Mouse (Mus musculus) kidney, adult 18-20 months (tissue): ENCODE measurements at regions not wholly inside any gene's neighbourhood (a gene's known extent, or its start where the extent isn't known, plus 50 kb on each side); places are given as distances from the start of the nearest gene placed in this dataset.

Experiments used
- DNase-seq: peaks from one replicate; pipeline ENCODE4 v3.0.0; 2021

DNA sequence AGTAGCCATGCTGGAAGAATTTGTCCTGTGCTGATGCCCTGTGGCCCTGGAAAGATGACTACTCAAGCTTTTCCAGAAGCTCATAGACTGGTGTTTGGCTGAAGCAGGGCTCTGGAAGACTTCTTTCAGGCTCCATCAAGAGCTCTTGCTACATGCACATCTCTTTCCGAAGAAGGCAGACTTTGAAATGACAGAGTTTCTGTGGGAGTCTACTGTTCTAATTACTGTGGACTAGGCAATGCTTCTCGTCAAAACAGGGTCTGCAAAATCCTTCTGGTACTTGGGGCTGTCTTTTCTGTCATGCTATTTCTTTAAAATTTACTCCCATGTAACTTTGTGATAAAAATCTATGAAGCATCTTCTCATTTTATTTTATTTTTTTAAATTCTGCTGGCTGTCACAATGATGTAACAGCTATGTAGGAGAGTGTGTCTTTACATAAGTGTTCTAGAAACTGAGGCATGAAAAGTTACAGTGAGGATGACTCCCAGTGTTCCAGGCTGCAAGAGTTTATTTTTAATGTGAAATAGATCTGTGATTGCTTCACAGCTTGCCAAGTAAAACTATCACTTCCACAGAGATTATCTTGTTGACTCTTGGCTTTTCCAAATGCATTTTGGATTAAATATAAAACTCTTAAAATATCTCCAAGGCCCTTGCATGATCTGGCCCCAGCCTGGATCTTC lies 244.9 kb upstream of the Nmur2 start:
- DNase-seq = no peak

- no peak for DNase-seq
These were observed 240.4 kb upstream of the Nmur2 start for GRCm38 (mm10) chr11:56281201-56281600.

DNA sequence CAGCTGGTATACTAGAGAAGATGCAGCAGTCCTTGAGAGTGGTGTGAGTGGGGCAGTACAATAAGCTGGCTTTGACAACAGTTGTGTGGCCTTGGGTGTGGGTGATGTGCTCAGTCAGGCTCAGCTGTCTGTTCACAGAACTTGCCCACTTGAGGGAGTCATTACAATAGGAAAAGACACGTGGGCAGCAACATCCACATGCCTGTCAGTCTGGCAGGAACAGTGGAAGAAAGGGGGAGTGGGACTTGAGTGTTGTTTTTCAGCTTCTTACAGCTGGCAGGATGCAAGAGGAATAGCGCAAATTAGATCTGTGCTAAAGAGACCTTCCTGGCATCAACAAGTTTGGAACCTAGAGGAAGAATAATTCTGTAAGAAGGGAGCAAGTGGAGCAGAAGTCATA lies 239.4 kb upstream of the Nmur2 start:
- DNase-seq = no peak

DNA sequence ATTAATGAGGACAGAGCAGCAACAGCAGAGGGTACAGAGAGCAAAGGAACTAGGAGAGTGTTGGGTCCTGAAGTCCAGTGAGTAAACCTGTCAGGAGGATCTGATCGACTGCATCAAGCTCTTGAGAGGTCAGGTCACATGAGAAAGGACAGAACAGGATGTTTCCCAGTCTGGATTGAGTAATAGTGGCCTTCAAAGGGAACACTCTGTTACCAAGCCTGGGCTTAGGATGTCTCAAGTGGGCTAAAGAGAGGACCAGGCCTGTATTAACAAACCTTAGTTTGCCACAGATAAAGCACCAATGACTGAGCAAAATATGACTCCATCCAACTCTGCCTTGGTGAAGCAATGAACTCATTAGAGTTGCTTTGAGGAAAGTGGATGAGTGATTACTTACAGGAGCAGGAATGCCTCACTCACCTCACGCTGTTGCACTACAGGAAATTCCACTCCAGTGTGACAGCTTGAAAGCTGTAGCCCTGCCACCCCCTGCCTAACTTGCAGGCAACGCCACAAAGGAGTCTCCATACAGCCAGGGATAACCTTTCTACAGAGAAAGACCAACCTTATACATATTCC lies 229.2 kb upstream of the Nmur2 start:
- no peak for DNase-seq

GRCm38 (mm10) chr11:56262726-56263125 lies 221.9 kb upstream of the Nmur2 start:
- DNase-seq = no peak

DNA sequence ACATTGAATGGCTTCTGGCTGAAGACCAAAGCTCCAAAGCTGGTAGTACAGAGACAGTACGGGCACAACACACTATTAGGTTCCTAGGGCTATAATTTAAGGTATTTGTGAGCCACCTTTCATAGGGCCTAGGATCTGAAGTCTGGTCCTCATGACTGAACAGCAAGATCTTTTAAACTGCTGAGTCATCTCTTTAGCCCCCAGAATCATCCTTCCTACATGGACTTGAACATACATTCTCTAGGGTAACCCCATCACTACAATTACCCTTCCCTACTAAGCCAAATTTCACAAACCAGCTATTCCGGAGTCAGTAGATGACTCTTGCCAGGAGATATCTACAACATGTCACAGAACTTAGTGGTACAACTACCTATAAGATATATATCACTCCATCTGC lies 215.5 kb upstream of the Nmur2 start:
- no peak for DNase-seq

DNA sequence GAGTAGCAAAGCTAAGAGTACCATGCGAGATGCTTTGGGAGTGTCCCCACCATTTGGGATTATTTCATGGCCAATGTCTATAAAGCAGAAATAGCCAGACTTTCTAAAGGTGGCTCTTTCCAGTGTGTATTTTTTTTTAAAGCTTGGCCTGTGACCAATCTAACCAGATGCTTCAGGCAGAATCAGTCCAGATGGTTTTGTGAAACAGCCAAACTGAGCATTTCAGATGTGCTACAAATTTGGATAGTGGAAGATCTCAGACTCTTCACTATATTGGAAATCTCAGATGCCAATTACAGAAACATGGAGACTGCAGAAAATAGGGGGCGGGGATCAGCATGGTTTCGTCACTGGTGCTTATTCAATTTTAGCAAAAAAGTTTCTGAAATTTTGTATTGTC lies 213.6 kb upstream of the Nmur2 start:
- DNase-seq = no peak

DNA sequence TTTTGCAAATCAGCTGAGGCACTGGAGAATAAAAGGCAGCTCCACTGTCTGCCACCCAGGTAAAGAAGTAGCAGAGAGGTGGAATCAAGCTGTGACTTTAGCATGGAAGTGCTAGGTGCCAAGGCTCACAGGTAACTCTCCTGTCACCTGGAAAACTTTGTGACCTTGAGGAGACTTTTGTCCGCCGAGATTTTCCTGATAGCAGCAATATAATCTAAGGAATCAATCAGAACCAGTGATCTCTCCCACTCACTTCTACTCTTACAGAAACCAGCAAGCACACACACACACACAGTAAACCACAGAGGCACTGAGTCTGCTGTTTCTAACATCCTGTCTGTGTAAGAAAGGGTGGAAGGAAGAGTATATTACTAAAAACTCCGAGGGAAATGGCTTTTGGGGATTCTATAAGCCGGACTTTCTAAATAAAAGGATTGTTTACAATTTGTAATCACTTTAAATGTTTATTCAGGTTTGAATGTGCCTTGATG lies 206.6 kb upstream of the Nmur2 start:
- DNase-seq = no peak

DNA sequence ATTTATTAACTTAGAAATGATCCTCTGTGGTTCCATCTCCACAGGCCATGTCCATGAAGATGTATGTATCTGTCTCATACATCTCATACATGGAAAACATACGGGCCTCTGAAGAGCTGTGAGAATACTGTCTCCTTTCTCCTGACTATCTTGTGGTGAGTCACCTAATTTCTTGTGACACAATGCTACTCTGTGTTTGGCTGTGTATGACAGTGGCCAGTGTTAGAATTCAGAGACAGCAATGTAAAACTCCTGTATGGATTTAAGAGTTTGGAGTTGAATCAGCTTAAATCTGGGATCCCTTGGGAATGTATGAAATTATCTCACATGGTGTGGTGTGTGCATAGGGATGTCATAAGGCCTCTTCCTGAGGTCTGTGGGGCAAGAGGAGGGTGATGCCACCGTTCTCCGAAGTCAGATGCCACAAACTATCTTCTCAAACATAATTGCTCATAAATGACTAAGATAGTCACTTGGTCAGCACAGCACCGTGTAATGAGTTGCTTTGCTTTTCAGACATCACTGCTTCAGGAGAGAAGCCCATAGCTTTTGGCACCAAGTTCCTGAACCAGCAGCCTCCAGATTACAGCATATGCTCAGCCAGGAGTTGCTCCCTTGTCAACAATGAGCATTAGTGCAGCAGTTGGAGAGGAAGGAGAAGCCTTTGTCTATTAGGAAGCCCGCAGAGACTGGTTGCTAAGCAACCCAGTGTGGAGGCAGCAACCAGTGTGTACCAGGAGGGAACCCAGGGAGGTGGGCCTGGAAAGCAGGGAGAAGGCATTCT lies 205.9 kb upstream of the Nmur2 start:
- DNase-seq = no peak

- DNase-seq = no peak
These were observed 204.1 kb upstream of the Nmur2 start for GRCm38 (mm10) chr11:56244951-56245350.

DNA sequence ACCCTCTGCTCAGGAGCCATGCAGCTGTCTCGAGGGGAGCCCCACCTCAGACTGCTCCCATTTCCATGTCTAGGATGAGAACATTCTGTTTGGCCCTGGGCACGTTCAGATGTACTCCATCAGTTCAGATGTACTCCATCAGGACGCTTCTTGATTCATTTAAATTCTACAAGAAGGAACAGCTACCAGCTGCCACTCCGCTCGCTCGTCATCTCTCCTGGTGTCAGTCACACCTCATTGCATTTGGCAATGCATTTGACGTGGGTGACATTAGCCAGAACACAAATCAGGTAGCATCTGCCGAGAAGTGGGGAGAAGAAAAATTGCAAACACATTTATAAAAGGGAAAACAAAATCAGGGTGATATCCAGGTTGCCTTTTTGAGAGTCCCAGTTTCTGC lies 202.6 kb upstream of the Nmur2 start:
- no peak for DNase-seq

- DNase-seq = no peak
These were observed 197.9 kb upstream of the Nmur2 start for GRCm38 (mm10) chr11:56238745-56239144.

- DNase-seq = no peak
These were observed 184.2 kb upstream of the Nmur2 start for GRCm38 (mm10) chr11:56224999-56225398.

- DNase-seq = no peak
These were observed 174.9 kb upstream of the Nmur2 start for GRCm38 (mm10) chr11:56215706-56216105.

DNA sequence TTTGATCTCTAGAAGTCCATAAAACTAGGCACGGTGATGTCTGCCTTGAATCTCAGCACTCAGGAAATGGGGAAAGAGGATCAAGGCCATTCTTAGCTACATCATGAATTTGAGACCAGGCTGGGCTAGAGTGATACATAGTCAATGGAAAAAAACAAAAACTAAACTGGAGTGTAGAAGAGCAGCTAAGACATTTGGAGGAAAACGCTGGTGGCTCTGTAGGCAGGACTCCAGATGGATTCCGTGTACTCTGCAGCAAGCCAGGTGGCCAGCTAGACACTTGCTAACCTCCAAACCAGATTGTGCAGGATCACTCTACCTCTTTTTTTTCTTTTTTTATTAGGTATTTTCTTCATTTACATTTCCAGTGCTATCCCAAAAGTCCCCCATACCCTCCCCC lies 161.0 kb upstream of the Nmur2 start:
- no peak for DNase-seq

- no peak for DNase-seq
These were observed 154.5 kb upstream of the Nmur2 start for GRCm38 (mm10) chr11:56195316-56195715.

DNA sequence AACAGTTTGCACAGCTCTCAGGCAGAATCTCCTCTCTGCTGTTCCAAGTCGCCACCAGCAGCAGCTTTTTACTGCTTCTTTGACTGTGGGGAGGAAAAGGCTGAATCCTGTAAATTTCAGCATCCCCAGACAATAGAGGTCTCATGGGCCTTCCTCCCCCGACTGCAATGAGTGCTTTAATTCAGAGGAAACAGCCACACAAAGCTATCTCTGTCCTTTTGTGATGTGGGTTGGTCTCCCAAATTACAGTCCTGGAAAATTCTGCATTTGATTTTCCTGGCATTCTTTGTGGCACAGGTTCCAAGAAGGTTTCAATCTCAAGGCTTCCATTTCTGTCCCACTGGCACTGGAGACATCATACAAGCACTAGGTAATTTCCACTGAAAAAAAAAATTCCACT lies 152.6 kb upstream of the Nmur2 start:
- DNase-seq = no peak

GRCm38 (mm10) chr11:56173895-56174294 lies 133.1 kb upstream of the Nmur2 start:
- no peak for DNase-seq

DNA sequence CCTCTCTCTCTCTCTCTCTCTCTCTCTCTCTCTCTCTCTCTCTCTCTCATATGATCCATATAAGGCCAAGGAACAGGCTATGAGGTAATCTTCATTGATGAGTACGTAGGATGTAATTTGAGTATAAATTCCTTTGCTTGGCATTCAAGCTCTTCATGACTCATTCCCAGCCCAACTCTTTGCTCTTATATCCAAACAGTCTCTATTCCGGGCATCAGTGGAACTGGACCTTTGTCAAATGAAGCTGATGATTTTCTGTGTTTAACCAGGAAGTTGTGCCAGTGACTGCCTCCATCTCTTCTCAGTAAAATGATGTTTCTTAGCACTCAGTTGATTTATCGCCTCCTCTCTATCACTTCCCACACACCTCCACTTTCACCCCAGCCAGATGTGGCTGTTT lies 132.4 kb upstream of the Nmur2 start:
- DNase-seq = no peak

- no peak for DNase-seq
These were observed 128.8 kb upstream of the Nmur2 start for GRCm38 (mm10) chr11:56169576-56169975.

GRCm38 (mm10) chr11:56166849-56167248 lies 126.0 kb upstream of the Nmur2 start:
- no peak for DNase-seq

- DNase-seq = no peak
These were observed 124.9 kb upstream of the Nmur2 start for GRCm38 (mm10) chr11:56165759-56166158.

GRCm38 (mm10) chr11:56160286-56160685 lies 119.5 kb upstream of the Nmur2 start:
- DNase-seq = no peak

GRCm38 (mm10) chr11:56159412-56160074 lies 118.7 kb upstream of the Nmur2 start:
- DNase-seq = peak; percentile 7
